In genomic region chr11:113201470-113201997, GRCm38 (mm10) we compare ENCODE assay signal across 9 mouse cellular contexts.
DNase-seq lines count a peak whose midpoint lies in the region; ATAC-seq and TF ChIP-seq lines count a peak whose summit lies in the region.
"Had no signal": no experiment of that assay in that cellular context is flagged by ENCODE, and none has a peak within 500 bp of the region (broad histone marks: within the 10 kb centered on the region; RNA-seq: fewer than 3 reads in every experiment).

No protein-coding gene starts in this region.

- peak overlapping the region; percentile 93 for H3K4me2 ChIP-seq in heart, embryonic 13.5 days
- peak overlapping the region; percentile 99 for H3K4me2 ChIP-seq in kidney, embryonic 16.5 days (replicated peaks; ENCODE audit: low read depth, low read length)
- H3K4me2 ChIP-seq in midbrain, postnatal 0 days (ENCODE audit: low read depth, low read length, poor library complexity, severe bottlenecking), result peak overlapping the region; percentile 88

- TF ChIP-seq POLR2A in bone marrow, adult 2 months (IDR thresholded peaks at IDR 0.05; ENCODE audit: borderline replicate concordance, control insufficient read depth, low read depth, low read length), result peak; percentile 66
- peak; percentile 100 for TF ChIP-seq POLR2A in embryonic fibroblast, embryonic 13.5 days (IDR thresholded peaks at IDR 0.05; ENCODE audit: low read depth, low read length)

- H3K4me1 ChIP-seq in bone marrow, adult 2 months (ENCODE audit: control insufficient read depth, insufficient read depth, low read length), result no peaks in the 10 kb centered on the region
- peaks cover 4% of the 10 kb centered on the region; the same call in 1 of the 2 replicates for H3K4me1 ChIP-seq in embryonic fibroblast, embryonic 13.5 days (ENCODE audit: control insufficient read depth, insufficient read depth, low read length)
- H3K4me1 ChIP-seq in heart, embryonic 13.5 days, result peaks cover 6% of the 10 kb centered on the region
- H3K4me1 ChIP-seq in kidney, embryonic 16.5 days (ENCODE audit: insufficient read depth, low read length), result peaks cover 14% of the 10 kb centered on the region
- peaks cover 11% of the 10 kb centered on the region; the same call in 1 of the 2 replicates for H3K4me1 ChIP-seq in midbrain, postnatal 0 days (ENCODE audit: insufficient read depth, low read length)

- WGBS in bone marrow, adult 2 months, result under 1% methylated on average over 42 of the region's 42 CpGs
- under 1% methylated on average over 42 of the region's 42 CpGs for WGBS in heart, embryonic 13.5 days
- under 1% methylated on average over 42 of the region's 42 CpGs for WGBS in kidney, embryonic 16.5 days
- WGBS in midbrain, postnatal 0 days, result under 1% methylated on average over 42 of the region's 42 CpGs

- H3K27ac ChIP-seq in bone marrow, adult 2 months (ENCODE audit: control insufficient read depth, insufficient read depth, low read depth, low read length, poor library complexity), result no peak overlapping the region
- no peak overlapping the region for H3K27ac ChIP-seq in embryonic fibroblast, embryonic 13.5 days (ENCODE audit: insufficient read depth, low read length)
- peak overlapping the region; percentile 78 for H3K27ac ChIP-seq in heart, embryonic 13.5 days (replicated peaks)
- H3K27ac ChIP-seq in kidney, embryonic 16.5 days (ENCODE audit: low read length), result peak overlapping the region; percentile 86
- peak overlapping the region; percentile 48 for H3K27ac ChIP-seq in midbrain, postnatal 0 days (ENCODE audit: low read depth, low read length)

- H3K9ac ChIP-seq in heart, embryonic 13.5 days, result peak overlapping the region; percentile 83
- H3K9ac ChIP-seq in kidney, embryonic 16.5 days (replicated peaks; ENCODE audit: low read length), result peak overlapping the region; percentile 82
- peak overlapping the region; percentile 68 for H3K9ac ChIP-seq in midbrain, postnatal 0 days (replicated peaks; ENCODE audit: low read length, poor library complexity, severe bottlenecking)

- no peaks in the 10 kb centered on the region for H3K36me3 ChIP-seq in heart, embryonic 13.5 days
- no peaks in the 10 kb centered on the region for H3K36me3 ChIP-seq in kidney, embryonic 16.5 days (ENCODE audit: insufficient read depth, low read length)
- H3K36me3 ChIP-seq in midbrain, postnatal 0 days (ENCODE audit: insufficient read depth, low read length), result no peaks in the 10 kb centered on the region
- H3K36me3 ChIP-seq: G1E had no signal

- DNase-seq in 3T3-L1 (ENCODE audit: low read depth, low spot score) (peak; percentile 91), liver (peak; percentile 58)
- peak; percentile 96 for DNase-seq in midbrain, postnatal 0 days (ENCODE audit: low spot score)
- DNase-seq in spleen, postnatal 14 days (ENCODE audit: low spot score in 2 of 2), result peak; percentile 13 to 16

- H3K9me3 ChIP-seq in heart, embryonic 13.5 days, result no peaks in the 10 kb centered on the region
- H3K9me3 ChIP-seq in kidney, embryonic 16.5 days (ENCODE audit: low read length), result no peaks in the 10 kb centered on the region
- H3K9me3 ChIP-seq in midbrain, postnatal 0 days (ENCODE audit: low read length), result no peaks in the 10 kb centered on the region

- no peak for TF ChIP-seq CTCF in bone marrow, adult 2 months (IDR thresholded peaks at IDR 0.05; ENCODE audit: control insufficient read depth, insufficient read depth, low read length)
- TF ChIP-seq CTCF in embryonic fibroblast, embryonic 13.5 days (IDR thresholded peaks at IDR 0.05; ENCODE audit: borderline replicate concordance, insufficient read depth, low read length), result no peak
- peak; percentile 37; the same call in 1 of the 2 replicates for TF ChIP-seq CTCF in midbrain, postnatal 0 days (IDR thresholded peaks at IDR 0.05)

- H3K4me3 ChIP-seq in bone marrow, adult 2 months (replicated peaks; ENCODE audit: control insufficient read depth, low read depth, low read length), result peak overlapping the region; percentile 48
- H3K4me3 ChIP-seq in embryonic fibroblast, embryonic 13.5 days (ENCODE audit: insufficient read depth, low read length), result peak overlapping the region; percentile 48
- peak overlapping the region; percentile 66 for H3K4me3 ChIP-seq in heart, embryonic 13.5 days
- peak overlapping the region; percentile 72 for H3K4me3 ChIP-seq in kidney, embryonic 16.5 days (ENCODE audit: low read length)
- peak overlapping the region; percentile 82 for H3K4me3 ChIP-seq in midbrain, postnatal 0 days (ENCODE audit: low read depth, low read length)

- ATAC-seq in heart, embryonic 13.5 days (ENCODE audit: extremely low read depth, insufficient number of reproducible peaks, low FRiP score, low TSS enrichment), result peak; percentile 55
- peak; percentile 90 for ATAC-seq in kidney, embryonic 16.5 days (ENCODE audit: low FRiP score, low TSS enrichment)
- ATAC-seq in midbrain, postnatal 0 days (ENCODE audit: low FRiP score), result peak; percentile 89

- H3K27me3 ChIP-seq in heart, embryonic 13.5 days (replicated peaks), result peaks cover 24% of the 10 kb centered on the region
- no peaks in the 10 kb centered on the region for H3K27me3 ChIP-seq in kidney, embryonic 16.5 days (ENCODE audit: insufficient read depth, low read length)
- H3K27me3 ChIP-seq in midbrain, postnatal 0 days (ENCODE audit: insufficient read depth, low read length), result peaks cover 5% of the 10 kb centered on the region; the same call in 1 of the 2 replicates

Comparison
In these comparisons a context has a peak if more than half of its experiments do, and no peak if none do; other contexts are left out.
1. DNase-seq: peak in every context shown above with its lines; median percentile 96 in midbrain, postnatal 0 days; 91 in 3T3-L1; 58 in liver; 14 in spleen, postnatal 14 days.
2. H3K27ac ChIP-seq: peak in heart, embryonic 13.5 days (single experiment), kidney, embryonic 16.5 days (single experiment) and midbrain, postnatal 0 days (single experiment); none in bone marrow, adult 2 months (single experiment) and embryonic fibroblast, embryonic 13.5 days (single experiment).
3. Peak in every context shown above with its lines, with median percentiles within 50 percentile points of each other: H3K4me3 ChIP-seq, ATAC-seq, H3K4me2 ChIP-seq and H3K9ac ChIP-seq.